Mouse (Mus musculus): Measurements from ENCODE around the gene Orai2. TPM values are rescaled to one million over a fixed set of nuclear protein-coding genes. Genes with fewer than 3 reads are reported as not detected.

Orai2 gene
- polyA plus RNA-seq, 1 experiment from 2014 or later: 8.4 TPM

DNA sequence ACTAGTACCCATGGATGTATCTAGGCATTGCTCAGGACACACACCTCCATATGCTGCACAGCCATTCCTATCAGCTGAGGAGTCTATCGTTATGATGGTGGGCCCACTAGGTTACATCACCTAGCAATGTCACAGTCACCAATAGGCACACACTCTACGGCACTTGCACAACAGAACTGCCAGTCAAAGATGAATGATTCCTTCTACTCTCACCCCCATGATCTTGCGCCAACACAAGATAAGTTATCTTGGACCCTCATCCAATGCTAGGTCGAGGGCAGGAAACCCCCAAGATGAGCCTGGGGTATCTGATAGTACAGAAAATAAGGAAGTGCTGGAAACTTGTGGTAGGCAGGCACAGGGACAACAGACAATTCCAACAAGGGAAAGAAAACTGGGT lies 12.3 kb upstream of the Orai2 start:
- Histone ChIP-seq H3K9ac (ENCODE audit: low read length) (no peak overlapping the region), H3K4me3 (ENCODE audit: low read depth, low read length) (no peak overlapping the region), H3K27ac (ENCODE audit: low read depth, low read length) (no peak overlapping the region), H3K9me3 (ENCODE audit: control insufficient read depth, low read length) (no peaks in the 10 kb centered on the region), H3K4me1 (replicated peaks; ENCODE audit: control insufficient read depth, insufficient read depth, low read length) (no peaks in the 10 kb centered on the region), H3K27me3 (ENCODE audit: control insufficient read depth, insufficient read depth, low read length) (no peaks in the 10 kb centered on the region), H3K36me3 (ENCODE audit: control insufficient read depth, insufficient read depth, low read length) (no peaks in the 10 kb centered on the region; the same call in 1 of the 2 replicates), H3K4me2 (ENCODE audit: low read depth, low read length, severe bottlenecking) (no peak overlapping the region)
- no peak for DNase-seq (ENCODE audit: low spot score)
- WGBS: 95% methylated on average over 4 of the region's 4 CpGs
- no peak for ATAC-seq (replicated peaks; ENCODE audit: low FRiP score)

DNA sequence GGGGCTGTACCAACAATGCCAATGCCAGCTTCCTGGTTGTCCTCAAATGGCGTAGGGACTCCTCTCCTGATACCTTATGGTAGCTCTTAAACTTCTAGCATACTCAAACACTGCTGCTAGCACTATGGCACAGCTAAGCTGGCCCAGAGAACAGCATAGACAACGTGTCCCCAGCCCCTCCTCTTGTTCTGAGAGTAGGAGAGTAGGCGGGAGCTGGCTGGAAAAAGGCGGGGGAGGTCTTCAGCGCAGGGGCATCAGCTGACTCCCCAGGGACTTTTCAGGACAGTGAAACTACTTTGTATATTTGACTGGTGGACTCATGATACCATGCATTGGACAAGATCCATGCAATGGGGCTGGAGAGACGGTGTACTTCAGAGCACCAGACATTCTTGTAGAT lies 11.5 kb upstream of the Orai2 start:
- DNase-seq (ENCODE audit: low spot score) (no peak), ATAC-seq (replicated peaks; ENCODE audit: low FRiP score) (no peak)
- H3K27ac ChIP-seq (ENCODE audit: low read depth, low read length): no peak overlapping the region
- no peak overlapping the region for H3K4me3 ChIP-seq (ENCODE audit: low read depth, low read length)
- H3K4me1 ChIP-seq (replicated peaks; ENCODE audit: control insufficient read depth, insufficient read depth, low read length): no peaks in the 10 kb centered on the region
- H3K9ac ChIP-seq (ENCODE audit: low read length): no peak overlapping the region
- H3K36me3 ChIP-seq (ENCODE audit: control insufficient read depth, insufficient read depth, low read length): no peaks in the 10 kb centered on the region; the same call in 1 of the 2 replicates
- H3K9me3 ChIP-seq (ENCODE audit: control insufficient read depth, low read length): no peaks in the 10 kb centered on the region
- no peak overlapping the region for H3K4me2 ChIP-seq (ENCODE audit: low read depth, low read length, severe bottlenecking)
- WGBS: 87% methylated on average over 6 of the region's 6 CpGs
- H3K27me3 ChIP-seq (ENCODE audit: control insufficient read depth, insufficient read depth, low read length): no peaks in the 10 kb centered on the region

DNA sequence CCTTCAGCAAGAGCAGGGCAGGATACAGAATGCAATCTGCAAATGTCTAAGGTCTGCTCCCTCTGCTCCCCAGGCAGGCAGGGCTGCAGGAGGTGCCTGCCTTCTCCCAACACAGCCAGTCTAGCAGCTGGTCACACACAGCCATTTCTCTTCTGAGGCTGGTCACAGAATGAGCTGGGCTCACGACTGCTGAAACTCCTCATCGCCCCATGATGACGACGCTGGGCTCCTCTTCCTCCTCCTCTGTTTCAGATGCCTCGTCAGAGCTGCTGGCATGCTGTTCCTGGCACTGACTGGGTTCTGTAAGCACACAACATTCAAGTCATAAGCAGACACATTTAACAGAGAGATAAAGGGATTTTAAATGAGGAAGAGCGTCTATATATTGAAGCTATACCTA lies 10.7 kb upstream of the Orai2 start:
- ATAC-seq (replicated peaks; ENCODE audit: low FRiP score): no peak
- WGBS: 93% methylated on average over 6 of the region's 6 CpGs
- no peak for DNase-seq (ENCODE audit: low spot score)

GRCm38 (mm10) chr5:136179594-136179993 lies 9.1 kb upstream of the Orai2 start:
- Histone ChIP-seq H3K4me2 (ENCODE audit: low read depth, low read length, severe bottlenecking) (no peak overlapping the region), H3K4me3 (ENCODE audit: low read depth, low read length) (no peak overlapping the region), H3K27ac (ENCODE audit: low read depth, low read length) (no peak overlapping the region), H3K4me1 (replicated peaks; ENCODE audit: control insufficient read depth, insufficient read depth, low read length) (no peaks in the 10 kb centered on the region), H3K9me3 (ENCODE audit: control insufficient read depth, low read length) (no peaks in the 10 kb centered on the region), H3K9ac (ENCODE audit: low read length) (no peak overlapping the region), H3K36me3 (ENCODE audit: control insufficient read depth, insufficient read depth, low read length) (no peaks in the 10 kb centered on the region; the same call in 1 of the 2 replicates), H3K27me3 (ENCODE audit: control insufficient read depth, insufficient read depth, low read length) (no peaks in the 10 kb centered on the region)
- WGBS: 90% methylated on average over 5 of the region's 5 CpGs
- no peak for ATAC-seq (replicated peaks; ENCODE audit: low FRiP score)
- DNase-seq (ENCODE audit: low spot score): no peak

More for the DNA sequence above, 10.7 kb upstream of the Orai2 start:
- Histone ChIP-seq H3K27me3 (ENCODE audit: control insufficient read depth, insufficient read depth, low read length) (no peaks in the 10 kb centered on the region), H3K9ac (ENCODE audit: low read length) (no peak overlapping the region), H3K27ac (ENCODE audit: low read depth, low read length) (no peak overlapping the region), H3K9me3 (ENCODE audit: control insufficient read depth, low read length) (no peaks in the 10 kb centered on the region), H3K4me2 (ENCODE audit: low read depth, low read length, severe bottlenecking) (no peak overlapping the region), H3K4me1 (replicated peaks; ENCODE audit: control insufficient read depth, insufficient read depth, low read length) (no peaks in the 10 kb centered on the region), H3K4me3 (ENCODE audit: low read depth, low read length) (no peak overlapping the region), H3K36me3 (ENCODE audit: control insufficient read depth, insufficient read depth, low read length) (no peaks in the 10 kb centered on the region; the same call in 1 of the 2 replicates)

GRCm38 (mm10) chr5:136173606-136174463 lies 3.3 kb upstream of the Orai2 start:
- Histone ChIP-seq H3K27ac (ENCODE audit: low read depth, low read length) (no peak overlapping the region), H3K9me3 (ENCODE audit: control insufficient read depth, low read length) (no peaks in the 10 kb centered on the region), H3K4me3 (ENCODE audit: low read depth, low read length) (no peak overlapping the region), H3K4me2 (ENCODE audit: low read depth, low read length, severe bottlenecking) (no peak overlapping the region), H3K27me3 (ENCODE audit: control insufficient read depth, insufficient read depth, low read length) (no peaks in the 10 kb centered on the region), H3K4me1 (replicated peaks; ENCODE audit: control insufficient read depth, insufficient read depth, low read length) (peaks cover 3% of the 10 kb centered on the region; the same call in 1 of the 2 replicates), H3K36me3 (ENCODE audit: control insufficient read depth, insufficient read depth, low read length) (no peaks in the 10 kb centered on the region), H3K9ac (ENCODE audit: low read length) (no peak overlapping the region)
- WGBS: 64% methylated on average over 9 of the region's 9 CpGs
- ATAC-seq (replicated peaks; ENCODE audit: low FRiP score) (no peak), DNase-seq (ENCODE audit: low spot score) (no peak)

DNA sequence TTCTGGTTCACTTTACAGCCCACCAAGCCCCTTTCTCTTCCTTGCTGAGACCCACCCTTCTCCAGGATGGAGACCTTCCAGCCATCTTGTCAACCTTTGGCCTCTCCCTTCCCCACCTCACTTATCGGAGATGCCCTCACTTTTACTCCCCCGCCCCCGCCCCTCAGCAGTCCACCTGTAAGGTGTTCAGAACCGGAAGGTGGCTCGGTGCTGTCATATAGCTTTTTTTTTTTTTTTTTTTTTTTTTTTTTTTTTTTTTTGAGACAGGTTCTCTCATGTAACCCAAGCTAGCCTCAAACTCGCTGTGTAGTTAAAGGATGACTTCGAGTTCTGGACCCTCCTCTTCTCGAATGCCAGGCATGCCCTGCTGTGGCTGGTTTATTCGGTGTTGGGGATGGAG lies 2.4 kb upstream of the Orai2 start:
- no peaks in the 10 kb centered on the region for H3K36me3 ChIP-seq (ENCODE audit: control insufficient read depth, insufficient read depth, low read length)
- no peak overlapping the region for H3K9ac ChIP-seq (ENCODE audit: low read length)
- H3K4me2 ChIP-seq (ENCODE audit: low read depth, low read length, severe bottlenecking): no peak overlapping the region
- 85% methylated on average over 9 of the region's 9 CpGs for WGBS
- no peaks in the 10 kb centered on the region for H3K27me3 ChIP-seq (ENCODE audit: control insufficient read depth, insufficient read depth, low read length)
- H3K9me3 ChIP-seq (ENCODE audit: control insufficient read depth, low read length): peaks cover 2% of the 10 kb centered on the region; the same call in 1 of the 2 replicates
- ATAC-seq (replicated peaks; ENCODE audit: low FRiP score) (no peak), DNase-seq (ENCODE audit: low spot score) (no peak)
- H3K4me1 ChIP-seq (replicated peaks; ENCODE audit: control insufficient read depth, insufficient read depth, low read length): peaks cover 3% of the 10 kb centered on the region; the same call in 1 of the 2 replicates
- no peak overlapping the region for H3K27ac ChIP-seq (ENCODE audit: low read depth, low read length)
- H3K4me3 ChIP-seq (ENCODE audit: low read depth, low read length): no peak overlapping the region

GRCm38 (mm10) chr5:136171363-136172341 lies 1.1 kb upstream of the Orai2 start:
- 47% methylated on average over 17 of the region's 17 CpGs for WGBS
- Histone ChIP-seq H3K36me3 (ENCODE audit: control insufficient read depth, insufficient read depth, low read length) (no peaks in the 10 kb centered on the region), H3K9ac (ENCODE audit: low read length) (peak overlapping the region; percentile 68), H3K4me1 (replicated peaks; ENCODE audit: control insufficient read depth, insufficient read depth, low read length) (peaks cover 3% of the 10 kb centered on the region; the same call in 1 of the 2 replicates), H3K27ac (ENCODE audit: low read depth, low read length) (no peak overlapping the region), H3K4me2 (ENCODE audit: low read depth, low read length, severe bottlenecking) (peak overlapping the region; percentile 92; the same call in 1 of the 2 replicates), H3K4me3 (ENCODE audit: low read depth, low read length) (peak overlapping the region; percentile 55), H3K27me3 (ENCODE audit: control insufficient read depth, insufficient read depth, low read length) (no peaks in the 10 kb centered on the region), H3K9me3 (ENCODE audit: control insufficient read depth, low read length) (peaks cover 2% of the 10 kb centered on the region; the same call in 1 of the 2 replicates)
- DNase-seq (ENCODE audit: low spot score): no peak
- ATAC-seq (replicated peaks; ENCODE audit: low FRiP score): no peak

Data from forebrain, embryonic 11.5 days (tissue).